Mouse (Mus musculus) inflammation-experienced regulatory T-cells, adult 6 months (primary cell): ENCODE results near the gene Pabpc1l. TPM values are rescaled to one million over a fixed set of nuclear protein-coding genes. Genes with fewer than 3 reads are reported as not detected.
"Not testable (repeated sequence)": the region's sequence is repeated elsewhere in the genome, so short reads cannot be mapped to it uniquely, and the experiment has no call there.

Experiments used
- ATAC-seq: one replicate; pipeline ENCODE4 v1.8.0; 2017
- polyA plus RNA-seq, 3 experiments: library from polyadenylated mRNA; unstranded; fragments of 100-300 nt; shearing (Covaris generic); gene quantifications; one replicate each; pipeline ENCODE4 v1.2.1; 2017

Pabpc1l gene
- polyA plus RNA-seq, 3 experiments from 2014 or later: 0.62 to 9.3 (median 2.1) TPM

GRCm38 (mm10) chr2:164038407-164039028 lies 13.3 kb downstream of the Pabpc1l start:
- no peak for ATAC-seq

GRCm38 (mm10) chr2:164040949-164041348 lies 15.7 kb downstream of the Pabpc1l start:
- ATAC-seq: no peak

GRCm38 (mm10) chr2:164041523-164041922 lies 16.3 kb downstream of the Pabpc1l start:
- ATAC-seq: no peak

- ATAC-seq: peak; percentile 83
Observed at GRCm38 (mm10) chr2:164047197-164047690, 22.0 kb downstream of the Pabpc1l start.

GRCm38 (mm10) chr2:164053767-164054166 lies 28.5 kb downstream of the Pabpc1l start:
- ATAC-seq: no peak

GRCm38 (mm10) chr2:164054671-164055070 lies 29.4 kb downstream of the Pabpc1l start:
- ATAC-seq: no peak

- no peak for ATAC-seq
Observed at GRCm38 (mm10) chr2:164059634-164060235, 34.5 kb downstream of the Pabpc1l start.

GRCm38 (mm10) chr2:164070142-164070764 lies 45.0 kb downstream of the Pabpc1l start, which contains the start of gene Stk4:
Stk4 (plus strand) TSS chr2:164070322.
- peak; percentile 12 for ATAC-seq

- peak; percentile 44 for ATAC-seq
Observed at GRCm38 (mm10) chr2:164070765-164071436, 45.7 kb downstream of the Pabpc1l start, which contains the start of gene Tomm34. Tomm34 (minus strand) TSS chr2:164071169.

GRCm38 (mm10) chr2:164071437-164071820 lies 46.2 kb downstream of the Pabpc1l start:
- ATAC-seq: not testable (repeated sequence)

GRCm38 (mm10) chr2:164072109-164072508 lies 46.9 kb downstream of the Pabpc1l start:
- no peak for ATAC-seq

- no peak for ATAC-seq
Observed at GRCm38 (mm10) chr2:164073120-164073519, 47.9 kb downstream of the Pabpc1l start.

- ATAC-seq: peak; percentile 70
Observed at GRCm38 (mm10) chr2:164073918-164074578, 48.8 kb downstream of the Pabpc1l start.

- peak; percentile 7 for ATAC-seq
Observed at GRCm38 (mm10) chr2:164075088-164075487, 49.8 kb downstream of the Pabpc1l start.

- no peak for ATAC-seq
Observed at GRCm38 (mm10) chr2:164076874-164077425, 51.7 kb downstream of the Pabpc1l start.

- ATAC-seq: no peak
Observed at GRCm38 (mm10) chr2:164077875-164078274, 52.6 kb downstream of the Pabpc1l start.

GRCm38 (mm10) chr2:164079488-164079887 lies 54.2 kb downstream of the Pabpc1l start:
- peak; percentile 70 for ATAC-seq

- no peak for ATAC-seq
Observed at GRCm38 (mm10) chr2:164081577-164081976, 56.3 kb downstream of the Pabpc1l start.

- no peak for ATAC-seq
Observed at GRCm38 (mm10) chr2:164082175-164082574, 56.9 kb downstream of the Pabpc1l start.

GRCm38 (mm10) chr2:164083609-164084341 lies 58.5 kb downstream of the Pabpc1l start:
- ATAC-seq: peak; percentile 70

- peak; percentile 46 for ATAC-seq
Observed at GRCm38 (mm10) chr2:164084342-164084700, 59.1 kb downstream of the Pabpc1l start.
